Mouse (Mus musculus) lung, postnatal 36 days (tissue): ENCODE results near the gene Gng7.

Experiments used
- DNase-seq: peaks from one replicate; pipeline ENCODE4 v3.0.0; 2022; ENCODE audit warnings: mixed read lengths

Gene Gng7

DNA sequence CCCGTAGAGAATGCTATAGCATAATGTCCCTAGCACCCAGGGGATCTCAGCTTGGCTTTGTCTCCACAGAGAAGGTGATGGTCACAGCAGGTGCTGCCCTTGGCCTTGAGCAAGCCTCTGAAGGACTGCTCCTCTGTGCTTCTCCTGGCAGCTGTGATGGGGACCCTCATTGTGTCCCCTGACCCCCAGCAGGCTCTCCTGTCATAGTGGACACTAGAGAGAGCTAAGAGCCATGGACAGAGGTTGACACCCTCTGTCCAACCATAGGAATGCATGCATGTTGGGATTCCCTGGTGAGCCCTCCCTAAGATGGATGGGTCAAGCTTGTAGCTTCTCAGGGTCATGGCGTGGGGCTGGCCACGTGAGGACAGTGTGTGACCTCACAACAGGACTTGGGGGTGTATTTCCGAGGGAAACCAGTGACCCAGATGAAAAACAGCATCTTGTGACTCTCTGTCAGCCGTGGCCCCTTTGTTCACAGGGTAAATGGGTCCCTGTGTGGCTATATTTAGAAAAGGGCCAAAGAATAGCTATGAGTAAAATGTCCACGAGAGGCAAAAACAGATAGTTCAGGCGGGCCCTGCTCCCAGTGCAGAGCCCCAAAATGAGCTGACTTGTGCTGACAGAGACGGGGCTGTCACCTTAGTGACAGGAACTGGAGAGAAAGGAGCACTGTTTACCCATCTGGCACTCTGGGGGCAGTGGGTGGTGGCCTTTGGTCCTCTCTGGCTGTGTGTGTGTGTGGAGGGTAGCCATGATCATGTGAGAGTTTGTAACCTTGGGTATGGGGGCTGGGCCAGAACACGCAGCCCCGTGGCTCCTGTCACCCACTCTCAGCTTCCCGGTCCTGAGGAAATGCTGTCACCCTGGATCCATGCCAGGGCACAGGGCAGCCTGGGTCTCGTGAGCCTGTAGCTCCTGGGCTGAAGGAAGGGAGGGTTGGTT is 51.4 kb downstream of the Gng7 start:
- DNase-seq, result peak; percentile 94

GRCm38 (mm10) chr10:80962585-80962984 is 52.2 kb downstream of the Gng7 start:
- DNase-seq, result peak; percentile 70

DNA sequence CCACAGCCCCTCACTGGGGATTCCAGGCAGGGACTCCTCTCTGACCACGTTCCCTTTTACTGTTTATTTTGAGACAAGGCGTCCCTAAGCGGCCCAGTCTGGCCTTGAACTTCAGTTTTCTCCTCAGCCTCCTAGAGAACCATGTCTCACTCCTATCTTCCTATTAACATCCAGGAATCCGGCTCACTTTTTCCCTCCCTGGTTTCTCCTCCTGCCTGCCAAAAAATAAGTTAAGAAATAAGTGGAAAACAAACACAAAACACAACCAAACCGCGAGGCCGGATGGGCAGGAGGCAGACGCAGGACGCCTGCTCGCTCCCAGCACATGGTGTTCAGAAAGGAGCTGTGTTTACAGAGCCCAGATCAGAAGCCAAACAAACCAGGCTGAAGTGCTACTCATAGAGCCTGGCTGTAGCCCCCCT is 52.7 kb downstream of the Gng7 start:
- DNase-seq, result peak; percentile 88

DNA sequence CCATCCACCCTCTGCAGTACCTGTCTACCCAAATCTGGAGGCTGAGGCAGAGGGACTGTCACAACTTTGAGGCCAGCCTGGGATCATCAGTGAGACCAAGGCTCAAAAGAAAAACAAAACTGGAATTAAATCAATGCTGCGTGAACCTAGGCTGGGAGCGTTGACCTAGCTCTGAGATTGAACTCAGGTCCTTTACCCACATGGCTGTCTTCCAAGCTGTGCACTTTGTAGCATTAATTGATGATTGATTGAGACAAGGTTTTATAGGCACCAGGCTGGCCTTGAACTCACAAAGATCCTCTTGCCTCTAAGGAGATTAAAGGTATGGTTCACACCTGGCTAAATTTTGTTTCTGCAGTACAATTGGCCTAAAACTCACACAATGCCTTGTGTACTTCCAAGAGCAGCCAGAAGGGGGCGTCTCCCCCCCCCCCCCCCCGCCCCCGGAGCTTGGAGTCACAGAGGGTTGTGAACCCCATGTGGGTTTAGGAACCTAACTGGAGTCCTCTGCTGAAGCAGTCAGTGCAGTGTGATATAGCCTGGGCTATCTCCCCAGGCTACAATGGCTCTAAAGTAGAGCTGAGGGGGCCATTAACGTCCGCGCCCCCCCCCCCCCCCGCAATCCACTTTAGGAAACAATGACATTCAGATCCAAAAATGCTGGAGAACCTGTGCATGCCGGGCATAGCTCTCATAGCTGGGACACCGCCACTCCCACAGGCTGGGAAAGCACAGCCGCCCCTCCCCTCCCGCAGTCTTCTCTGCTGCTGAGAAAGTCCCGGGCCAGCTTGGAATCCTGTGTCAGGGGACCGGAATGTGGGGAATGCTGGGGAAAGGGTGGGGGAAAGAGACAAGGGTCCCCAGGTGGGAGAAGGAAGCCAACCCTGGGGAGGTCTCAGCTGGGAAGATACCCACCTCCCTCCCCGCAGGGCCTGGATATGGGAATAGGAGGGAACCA is 53.9 kb downstream of the Gng7 start:
- DNase-seq, result peak; percentile 88

GRCm38 (mm10) chr10:80958979-80959637 is 55.6 kb downstream of the Gng7 start:
- no peak for DNase-seq

DNA sequence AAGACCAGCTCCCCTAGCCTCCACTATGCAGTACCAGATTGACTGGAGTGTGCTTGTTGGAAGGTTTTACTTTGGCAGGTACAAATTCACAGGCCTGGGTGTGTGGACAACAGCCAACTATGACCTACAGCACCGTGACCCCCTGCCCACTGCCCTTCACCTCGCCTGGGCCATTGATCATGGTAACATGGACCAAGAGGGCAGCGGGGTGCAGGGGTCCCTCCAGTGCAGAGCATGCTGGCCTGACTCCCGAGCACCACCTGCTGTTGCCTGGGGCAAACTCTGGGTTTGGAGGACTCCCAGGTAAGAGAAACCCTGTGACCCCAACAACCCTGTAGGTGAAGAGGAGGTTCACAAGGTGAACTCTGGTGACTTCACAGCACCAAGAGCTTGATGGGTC is 57.0 kb downstream of the Gng7 start:
- no peak for DNase-seq

DNA sequence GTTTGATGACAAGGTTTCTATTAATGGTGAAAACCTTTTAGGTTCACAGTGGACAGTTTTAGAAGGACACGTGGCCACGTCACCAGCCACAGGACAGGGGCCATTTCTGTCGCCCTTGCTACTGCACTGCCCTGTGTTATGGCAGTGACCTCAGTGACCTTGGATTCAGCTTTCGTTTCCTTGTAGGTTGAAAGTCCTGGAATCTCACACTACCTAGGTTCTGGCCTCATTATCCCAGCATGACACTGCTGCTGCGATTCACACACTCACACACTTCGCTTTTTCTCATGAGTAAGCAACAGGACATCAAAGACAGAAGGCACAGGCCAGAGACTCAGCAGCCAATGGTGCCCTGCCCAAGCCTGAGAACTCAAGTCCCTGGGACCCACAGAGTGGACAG is 57.8 kb downstream of the Gng7 start:
- no peak for DNase-seq

DNA sequence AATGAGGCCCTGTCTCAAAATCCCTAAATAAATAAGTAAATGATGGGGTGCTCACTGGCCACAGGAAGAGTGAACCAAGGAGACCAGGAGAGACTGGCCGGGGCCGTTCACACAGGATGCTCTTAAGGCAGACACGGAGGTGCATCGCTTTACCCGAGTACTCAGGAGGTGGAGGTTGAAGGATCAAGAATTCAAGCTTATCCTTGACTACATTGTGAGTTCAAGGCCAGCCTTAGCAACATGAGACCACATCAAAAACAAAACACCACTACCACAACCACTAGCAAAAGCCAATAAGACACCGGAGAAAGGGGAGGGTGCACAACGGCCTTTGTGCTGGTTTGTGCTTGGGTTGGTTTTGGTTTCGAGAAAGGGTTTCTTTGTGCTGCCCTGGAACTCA is 58.4 kb downstream of the Gng7 start:
- no peak for DNase-seq

DNA sequence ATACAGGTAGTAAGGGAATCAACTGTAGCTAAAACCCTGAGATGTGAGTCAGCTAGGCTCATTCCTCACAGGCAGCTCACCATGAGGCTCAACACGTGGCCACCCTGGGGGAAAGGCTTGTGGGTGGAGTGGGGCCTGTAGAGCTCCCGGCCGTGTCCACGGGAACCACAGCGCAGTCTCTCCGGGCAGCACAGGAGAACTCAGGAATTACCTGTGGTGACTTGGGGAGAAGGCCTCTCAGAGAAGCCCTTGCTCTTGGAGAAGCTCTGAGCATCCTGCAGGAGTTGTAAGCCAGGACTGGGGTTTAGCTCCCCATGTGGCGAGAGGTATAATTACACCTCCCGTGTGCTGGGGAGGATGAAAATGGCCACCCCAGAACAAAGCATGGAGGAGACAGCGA is 59.2 kb downstream of the Gng7 start:
- DNase-seq, result peak; percentile 76

DNA sequence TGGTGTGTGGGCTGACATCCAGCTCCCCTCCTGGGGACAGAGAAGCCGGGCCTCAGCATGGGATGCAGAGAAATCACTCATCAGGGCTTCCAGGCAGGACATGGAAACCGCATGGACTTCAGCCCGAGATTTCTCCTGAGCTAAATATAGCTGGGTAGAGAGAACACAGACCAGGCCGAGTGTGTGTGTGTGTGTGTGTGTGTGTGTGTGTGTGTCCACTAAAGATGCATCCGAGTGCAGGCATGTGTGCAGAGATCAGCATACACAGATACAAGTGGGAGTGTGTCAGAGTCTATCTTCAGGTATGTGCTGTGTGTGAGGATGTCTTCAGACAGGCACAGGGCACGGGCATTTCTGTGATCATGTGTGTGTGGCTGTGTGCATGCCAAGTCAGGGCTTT is 59.9 kb downstream of the Gng7 start:
- no peak for DNase-seq

GRCm38 (mm10) chr10:80954415-80954814 is 60.3 kb downstream of the Gng7 start:
- no peak for DNase-seq

DNA sequence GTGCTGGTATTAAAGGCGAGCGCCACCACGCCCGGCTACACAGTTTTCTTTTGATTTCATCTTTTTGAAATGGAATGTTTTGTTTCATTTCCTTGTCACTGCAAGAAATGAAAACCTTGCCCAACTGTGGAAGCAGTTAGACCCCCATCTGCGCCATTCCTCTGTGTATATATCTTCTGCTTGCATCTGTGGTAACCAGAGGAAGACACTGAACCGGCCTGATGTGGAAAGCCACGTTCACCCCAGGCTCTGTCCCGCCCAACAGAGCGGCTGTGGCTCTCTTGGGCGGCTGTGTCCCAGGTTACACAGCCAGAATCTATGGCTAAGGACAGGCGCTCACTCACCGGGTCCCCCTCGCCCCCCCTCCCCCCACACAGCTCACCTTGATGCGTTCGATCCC is 62.3 kb downstream of the Gng7 start:
- no peak for DNase-seq

DNA sequence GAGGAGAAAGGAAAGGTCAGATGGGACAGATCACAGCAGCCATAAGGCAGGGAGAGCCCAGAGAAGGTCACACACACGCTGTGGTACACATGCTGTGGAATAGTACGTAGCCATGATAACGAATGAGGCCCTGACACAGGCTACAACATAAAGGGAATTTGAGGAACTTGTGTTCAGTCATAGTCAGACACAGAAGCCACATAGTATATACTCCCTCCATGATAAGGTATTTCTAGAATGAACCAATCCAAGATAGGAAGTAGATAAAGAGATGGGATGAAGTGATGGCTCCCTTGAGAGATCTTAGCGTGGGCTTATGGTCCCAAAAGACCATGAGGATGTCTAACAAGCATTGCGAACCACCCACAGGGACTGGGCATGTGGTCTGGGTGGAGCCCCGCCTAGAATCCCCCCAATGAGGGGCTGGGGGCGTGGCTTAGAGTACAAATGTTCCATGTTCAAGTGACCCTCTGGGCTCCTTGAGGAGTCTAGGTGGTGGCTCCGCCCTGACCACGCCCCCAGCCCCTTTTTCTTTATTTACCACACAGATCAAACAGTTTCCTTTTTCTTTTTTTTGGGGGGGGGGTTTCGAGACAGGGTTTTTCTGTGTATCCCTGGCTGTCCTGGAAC is 62.9 kb downstream of the Gng7 start:
- no peak for DNase-seq

- DNase-seq, result no peak
Observed at GRCm38 (mm10) chr10:80950314-80950713, 64.4 kb downstream of the Gng7 start.

GRCm38 (mm10) chr10:80949081-80949480 is 65.7 kb downstream of the Gng7 start:
- no peak for DNase-seq

- peak; percentile 78 for DNase-seq
Observed at GRCm38 (mm10) chr10:80948570-80948969, 66.2 kb downstream of the Gng7 start.

- peak; percentile 68 for DNase-seq
Observed at GRCm38 (mm10) chr10:80947802-80948201, 66.9 kb downstream of the Gng7 start.

DNA sequence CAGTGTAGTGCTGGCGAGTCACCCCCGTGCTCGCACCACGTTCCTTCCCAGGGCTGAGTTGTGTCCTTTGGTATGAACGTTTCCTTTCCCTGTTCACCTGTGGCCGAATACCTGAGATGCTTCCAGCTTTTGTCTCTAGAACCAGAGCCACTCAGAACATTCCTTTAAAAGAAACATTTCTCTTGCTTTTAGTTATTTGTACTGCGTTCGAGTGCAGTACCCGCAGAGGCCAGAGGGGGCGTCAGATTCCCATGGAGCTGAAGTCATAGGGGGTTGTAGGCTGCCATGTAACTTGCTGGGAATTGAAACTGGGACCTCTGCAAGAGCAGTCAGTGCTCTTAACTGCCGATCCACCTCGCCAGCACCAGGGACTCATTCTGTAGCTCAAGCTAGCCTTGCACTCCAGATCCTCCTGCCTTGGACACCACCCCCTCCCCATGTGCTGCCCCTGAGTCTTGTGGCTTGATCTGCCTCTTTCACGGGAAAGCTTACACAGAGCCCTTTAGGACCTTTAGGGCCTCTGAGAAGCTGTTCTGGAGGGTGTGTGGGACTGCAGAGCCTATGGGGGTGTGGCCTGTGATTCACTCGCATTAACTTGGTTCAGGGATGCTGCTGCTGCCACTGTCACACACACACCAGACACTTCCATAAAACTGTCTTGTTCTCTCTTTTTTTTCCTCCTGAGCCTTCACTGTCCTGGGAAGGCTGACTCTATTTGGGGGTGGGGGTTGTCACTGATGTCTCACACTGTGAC is 67.9 kb downstream of the Gng7 start:
- peak; percentile 52 for DNase-seq

- no peak for DNase-seq
Observed at GRCm38 (mm10) chr10:80944231-80944630, 70.5 kb downstream of the Gng7 start.

GRCm38 (mm10) chr10:80943701-80944100 is 71.0 kb downstream of the Gng7 start:
- no peak for DNase-seq

GRCm38 (mm10) chr10:80942919-80943318 is 71.8 kb downstream of the Gng7 start:
- no peak for DNase-seq

DNA sequence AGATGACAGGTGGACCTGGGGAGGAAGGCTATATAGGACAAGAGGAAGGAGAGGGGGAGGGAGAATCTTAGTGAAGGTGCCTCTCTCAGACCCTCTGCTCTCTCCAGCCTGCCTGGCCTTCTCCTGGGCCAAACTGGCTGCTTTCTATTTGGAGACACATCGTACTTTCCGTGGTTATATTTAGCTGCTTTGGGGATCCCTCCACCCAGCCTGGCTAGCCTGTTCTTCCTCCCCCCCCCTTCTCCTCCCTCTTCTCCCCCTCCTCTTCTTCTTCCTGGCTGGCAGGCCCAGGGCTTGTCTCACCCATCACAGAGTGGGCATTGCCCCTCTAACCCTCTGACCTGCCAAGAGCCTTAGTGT is 73.8 kb downstream of the Gng7 start:
- peak; percentile 48 for DNase-seq
